Mouse (Mus musculus) cerebral cortex, adult 2 months (tissue): ENCODE measurements around the gene Adamts6.

Source experiments
- WGBS: fragments of 180-500 bp; shearing (Covaris S2); methylation state at CpG from one replicate; pipeline ENCODE4 v1.1.7; 2018; 5-methylcytosine and 5-hydroxymethylcytosine counted together

Adamts6 gene

GRCm38 (mm10) chr13:104287366-104288225, at the start of gene Adamts6:
Gene Adamts6, plus strand, starts transcription at chr13:104287835.
- 1% methylated on average over 23 of the region's 23 CpGs for WGBS

DNA sequence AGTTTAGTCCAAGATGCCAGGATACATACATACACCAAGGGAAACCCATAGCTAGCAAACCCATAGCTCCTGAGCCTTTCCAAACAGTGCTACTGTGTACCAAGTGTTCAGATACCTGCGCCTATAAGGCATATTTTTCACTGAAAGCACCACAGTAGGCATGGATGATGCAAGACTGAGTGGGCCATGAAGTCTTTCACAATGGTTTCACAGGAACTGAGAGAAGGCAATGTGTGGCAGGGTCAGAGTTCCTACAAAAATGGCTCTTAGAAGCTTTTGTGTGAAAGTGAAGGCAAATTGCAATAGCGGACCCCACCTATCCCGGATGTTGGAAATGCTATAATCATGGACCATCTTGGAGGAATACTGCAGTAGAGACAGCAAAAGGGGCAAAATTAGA, 28.6 kb upstream of the Adamts6 start:
- WGBS: 98% methylated on average over 3 of the region's 3 CpGs

DNA sequence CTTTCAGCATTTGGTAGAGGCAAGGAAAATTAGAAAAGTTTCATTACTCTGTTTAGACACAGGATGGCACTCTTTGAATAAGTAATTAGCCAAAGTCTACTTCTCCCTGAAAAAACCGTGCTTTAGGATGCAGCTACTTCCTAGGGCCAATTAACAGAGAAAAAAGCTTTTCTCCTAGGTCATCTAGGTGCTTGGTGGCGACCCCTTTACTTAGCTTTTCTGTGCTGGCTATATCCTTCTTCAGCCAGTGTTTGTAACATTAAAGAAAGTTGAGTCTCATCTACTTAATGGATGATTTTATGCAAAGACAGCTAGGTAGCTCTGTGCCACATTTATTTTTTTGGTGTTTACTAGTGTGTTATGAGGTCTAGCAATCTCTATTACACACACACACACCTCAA, 2.6 kb upstream of the Adamts6 start:
- 2% methylated on average over 2 of the region's 2 CpGs for WGBS

DNA sequence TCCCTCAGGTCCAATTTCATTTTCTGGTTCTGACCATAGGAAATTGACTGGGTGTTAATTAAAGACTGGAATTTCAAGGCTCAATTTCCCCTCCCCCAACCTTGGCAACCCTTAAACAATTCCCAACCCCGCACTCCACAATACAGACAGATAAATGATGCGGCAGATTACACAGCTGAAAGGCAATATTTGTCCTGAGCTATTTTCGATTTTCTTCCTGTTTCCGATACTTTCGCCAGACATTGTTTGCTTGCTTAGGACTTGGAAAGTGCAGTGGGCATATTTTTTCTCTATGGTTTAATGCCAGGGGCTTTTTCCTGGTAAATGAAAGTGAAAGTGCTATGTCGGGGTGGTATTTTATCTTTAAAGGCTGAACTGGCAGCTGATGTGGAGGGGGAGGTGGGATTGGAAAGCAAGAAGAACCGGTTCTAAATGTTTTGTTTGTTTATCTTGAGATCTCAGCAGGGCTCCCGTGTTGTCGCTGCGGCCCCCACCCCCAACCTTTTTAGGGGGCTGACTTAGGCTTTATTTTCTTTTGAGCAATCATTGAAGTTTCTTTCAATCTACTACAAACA, 1.8 kb upstream of the Adamts6 start:
- WGBS: under 1% methylated on average over 10 of the region's 10 CpGs

GRCm38 (mm10) chr13:104286336-104286735, 1.3 kb upstream of the Adamts6 start:
- 0% methylated on average over 4 of the region's 4 CpGs for WGBS

- under 1% methylated on average over 10 of the region's 10 CpGs for WGBS
Measured at GRCm38 (mm10) chr13:104286897-104287309, 732 bp upstream of the Adamts6 start.

- whole genome bisulfite sequencing: 9% methylated on average over 7 of the region's 7 CpGs
Measured at GRCm38 (mm10) chr13:104288226-104288859, 708 bp downstream of the Adamts6 start.

GRCm38 (mm10) chr13:104295472-104295871, 7.8 kb downstream of the Adamts6 start:
- 85% methylated on average over 1 of the region's 1 CpGs for WGBS

GRCm38 (mm10) chr13:104329336-104329735, 41.7 kb downstream of the Adamts6 start:
- whole genome bisulfite sequencing: 90% methylated on average over 3 of the region's 3 CpGs

DNA sequence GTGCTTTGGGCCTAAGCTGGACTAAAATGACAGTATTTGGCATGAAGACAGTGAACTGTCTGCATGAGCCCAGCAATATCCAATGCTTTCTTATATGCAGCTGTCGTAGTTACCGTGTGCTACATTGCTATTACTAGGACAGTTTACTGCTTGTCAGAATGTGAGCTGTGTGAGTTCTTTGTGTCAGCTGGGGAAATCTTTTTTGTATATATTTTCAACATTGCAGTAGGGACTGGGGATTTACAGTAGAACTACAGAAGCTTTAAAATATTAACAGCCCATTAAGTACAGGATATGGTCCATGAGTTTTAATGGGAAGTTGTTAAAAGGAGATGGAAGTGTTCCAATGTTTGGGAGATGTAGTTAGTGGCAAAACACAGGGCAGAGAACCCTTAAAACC, 42.1 kb downstream of the Adamts6 start:
- 72% methylated on average over 2 of the region's 2 CpGs for WGBS

GRCm38 (mm10) chr13:104352590-104352989, 65.0 kb downstream of the Adamts6 start:
- 64% methylated on average over 5 of the region's 5 CpGs for WGBS

- WGBS: 71% methylated on average over 8 of the region's 8 CpGs
Measured at GRCm38 (mm10) chr13:104393427-104394356, 106.1 kb downstream of the Adamts6 start.

DNA sequence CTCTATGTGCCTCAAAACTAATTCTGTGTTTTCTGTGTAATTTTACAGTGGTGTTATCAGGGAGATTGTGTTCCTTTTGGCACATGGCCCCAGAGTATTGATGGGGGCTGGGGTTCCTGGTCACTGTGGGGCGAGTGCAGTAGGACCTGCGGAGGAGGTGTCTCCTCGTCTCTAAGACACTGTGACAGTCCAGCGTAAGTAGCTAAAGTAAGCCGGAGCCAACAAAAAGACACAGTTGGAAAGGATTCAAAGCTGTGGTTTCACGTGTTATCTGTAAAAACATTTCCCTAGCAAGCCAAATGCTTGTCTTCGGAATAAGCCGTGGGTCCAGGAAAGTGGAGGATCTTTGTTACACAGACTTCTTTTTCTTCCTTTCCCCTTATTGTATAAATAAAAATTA, 110.2 kb downstream of the Adamts6 start:
- 44% methylated on average over 8 of the region's 8 CpGs for WGBS

GRCm38 (mm10) chr13:104432734-104433133, 145.1 kb downstream of the Adamts6 start:
- 93% methylated on average over 2 of the region's 2 CpGs for WGBS

GRCm38 (mm10) chr13:104442559-104442958, 154.9 kb downstream of the Adamts6 start:
- WGBS: 94% methylated on average over 7 of the region's 7 CpGs

GRCm38 (mm10) chr13:104445437-104445836, 157.8 kb downstream of the Adamts6 start:
- 76% methylated on average over 1 of the region's 1 CpGs for WGBS

DNA sequence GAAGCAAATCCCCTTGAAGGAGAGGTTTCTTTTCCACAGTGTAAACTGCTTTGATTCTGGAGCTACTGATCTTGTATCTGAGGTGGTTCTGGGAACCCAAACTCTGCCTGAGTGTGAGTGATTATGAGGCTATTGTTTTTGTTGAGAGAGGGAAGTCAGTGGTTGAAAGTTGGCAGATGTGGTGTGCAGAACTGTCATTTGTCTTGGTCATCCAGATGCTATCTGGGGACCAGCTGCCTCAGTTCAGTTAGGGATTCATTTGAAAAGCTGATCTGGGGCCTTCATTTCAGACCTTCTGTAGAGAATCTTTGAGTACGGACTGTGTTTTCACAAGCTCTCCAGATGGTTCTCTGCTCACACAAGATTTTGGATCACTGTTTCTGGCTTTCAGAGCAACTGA, 159.3 kb downstream of the Adamts6 start:
- WGBS: 78% methylated on average over 1 of the region's 1 CpGs

DNA sequence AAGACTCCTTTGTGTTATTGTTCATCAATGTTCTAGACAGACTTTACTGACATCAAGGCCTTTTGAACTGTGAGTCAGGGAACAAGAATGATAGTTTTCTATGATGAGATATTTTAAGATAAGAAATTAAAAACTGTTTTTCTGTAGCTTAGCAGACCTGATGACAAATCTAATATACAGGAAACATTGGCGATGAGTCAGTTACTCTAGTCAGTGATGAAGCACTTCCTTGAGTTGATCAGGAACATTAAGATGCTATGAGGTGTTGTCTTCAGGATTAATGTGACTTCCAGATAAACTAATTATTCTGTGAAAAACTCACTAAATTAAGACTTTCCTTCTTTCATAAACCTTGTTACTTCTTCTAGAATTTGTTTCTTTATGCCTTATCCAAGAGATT, 160.7 kb downstream of the Adamts6 start:
- 92% methylated on average over 1 of the region's 1 CpGs for whole genome bisulfite sequencing

- WGBS: 70% methylated on average over 1 of the region's 1 CpGs
Measured at GRCm38 (mm10) chr13:104453271-104453974, 165.8 kb downstream of the Adamts6 start.

GRCm38 (mm10) chr13:104460287-104460686, 172.7 kb downstream of the Adamts6 start:
- WGBS: 88% methylated on average over 1 of the region's 1 CpGs

- 71% methylated on average over 1 of the region's 1 CpGs for WGBS
Measured at GRCm38 (mm10) chr13:104468061-104468460, 180.4 kb downstream of the Adamts6 start.
